Mouse (Mus musculus): ENCODE results near the gene Celsr1. TPM values are rescaled to one million over a fixed set of nuclear protein-coding genes. Genes with fewer than 3 reads are reported as not detected.
A peak's percentile ranks its signal among the peaks of the same experiment; 100 is the strongest.
"Not testable (repeated sequence)": the region's sequence is repeated elsewhere in the genome, so short reads cannot be mapped to it uniquely, and the experiment has no call there.

Gene Celsr1
- polyA plus RNA-seq, 1 experiment from 2014 or later = 1.8 TPM

DNA sequence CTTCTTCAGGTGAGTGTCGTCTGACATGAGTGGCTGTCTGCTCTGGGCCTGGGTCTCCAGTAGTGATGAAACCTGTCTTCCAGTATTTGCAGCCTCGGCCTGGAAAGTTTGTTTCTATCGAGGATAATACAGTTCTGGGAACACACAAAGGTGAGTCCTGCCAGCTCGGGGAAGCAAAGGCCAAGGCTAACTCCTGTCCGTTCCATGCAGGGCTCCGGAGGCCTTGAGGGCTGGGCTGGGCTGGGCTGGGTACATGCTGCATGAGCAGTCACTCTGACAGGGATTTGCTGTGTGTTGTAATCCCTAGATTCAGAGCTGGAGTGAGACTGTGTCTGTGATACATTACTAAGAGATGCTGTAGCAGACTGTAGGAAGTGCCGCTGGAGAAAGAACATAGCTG is 139.7 kb downstream of the Celsr1 start:
- WGBS = 90% methylated on average over 7 of the region's 7 CpGs
- H3K27ac ChIP-seq = peak overlapping the region; percentile 83; the same call in 1 of the 2 replicates

DNA sequence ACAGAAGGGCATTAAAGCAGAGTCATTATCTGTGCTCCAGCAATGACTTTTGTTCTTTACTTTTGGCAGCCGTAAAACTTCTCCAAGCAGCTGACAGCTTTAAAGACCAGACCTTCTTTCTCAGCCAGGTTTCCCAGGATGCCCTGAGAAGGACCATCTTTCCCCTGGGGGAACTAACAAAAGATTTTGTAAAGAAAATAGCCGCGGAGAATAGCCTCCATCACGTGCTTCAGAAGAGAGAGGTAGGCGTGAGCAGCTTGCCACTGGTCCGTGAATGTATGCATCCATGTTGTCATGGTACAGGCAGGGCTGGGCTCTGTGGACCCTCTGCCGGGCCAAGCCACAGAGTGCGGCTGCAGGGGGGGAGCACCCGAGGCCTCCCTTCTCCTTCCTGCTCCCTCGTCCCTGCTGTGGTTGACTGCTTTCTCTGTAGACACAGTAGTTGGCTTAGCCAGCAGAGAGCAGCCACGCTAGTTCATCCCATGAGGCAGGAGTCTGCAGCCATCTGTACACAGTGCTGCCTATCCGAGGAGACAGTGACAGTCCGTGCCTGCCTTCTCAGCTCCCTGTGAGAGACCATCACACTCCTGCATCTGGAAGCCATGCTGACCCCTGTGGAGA is 141.0 kb downstream of the Celsr1 start:
- H3K27me3 ChIP-seq = no peaks in the 10 kb centered on the region
- peaks cover 77% of the 10 kb centered on the region for H3K36me3 ChIP-seq
- H3K27ac ChIP-seq = peak overlapping the region; percentile 83
- no peak overlapping the region for H3K4me3 ChIP-seq
- peaks cover 23% of the 10 kb centered on the region for H3K4me1 ChIP-seq (replicated peaks)
- H3K9me3 ChIP-seq = no peaks in the 10 kb centered on the region
- ATAC-seq (ENCODE audit: low FRiP score) = peak; percentile 88
- H3K4me2 ChIP-seq = 0 out of 2 replicates have a peak overlapping the region, but pooled peaks have one; percentile 2
- 41% methylated on average over 13 of the region's 13 CpGs for WGBS
- peak overlapping the region; percentile 55; the same call in 1 of the 2 replicates for H3K9ac ChIP-seq

More for the DNA sequence above, 139.7 kb downstream of the Celsr1 start:
- Histone ChIP-seq H3K36me3 (peaks cover 80% of the 10 kb centered on the region), H3K4me1 (replicated peaks) (peaks cover 23% of the 10 kb centered on the region), H3K9ac (no peak overlapping the region), H3K9me3 (no peaks in the 10 kb centered on the region), H3K27me3 (no peaks in the 10 kb centered on the region), H3K4me3 (no peak overlapping the region), H3K4me2 (no peak overlapping the region)
- no peak for ATAC-seq (ENCODE audit: low FRiP score)

DNA sequence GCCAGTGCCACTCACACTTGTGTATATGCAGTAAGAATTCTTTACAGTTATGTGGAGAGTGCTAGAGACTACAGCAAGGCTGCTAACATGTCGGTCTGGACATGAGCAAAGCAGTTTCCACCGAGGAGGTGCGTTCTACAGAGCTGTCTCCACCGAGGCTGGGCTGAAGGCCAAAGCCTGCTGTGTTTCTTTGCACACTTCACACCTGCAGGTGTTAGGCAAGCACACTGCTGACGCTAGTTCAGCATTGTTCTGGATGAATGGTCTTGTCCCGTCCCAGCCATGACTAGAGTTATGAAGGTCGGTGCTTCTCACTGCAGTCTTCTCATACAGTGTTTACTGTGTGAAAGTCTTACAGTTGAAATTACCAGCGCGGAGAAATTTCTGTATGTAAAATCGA is 141.6 kb downstream of the Celsr1 start:
- WGBS = 60% methylated on average over 10 of the region's 10 CpGs
- Histone ChIP-seq H3K27me3 (no peaks in the 10 kb centered on the region), H3K36me3 (peaks cover 71% of the 10 kb centered on the region), H3K9me3 (no peaks in the 10 kb centered on the region), H3K27ac (peak overlapping the region; percentile 83), H3K4me1 (replicated peaks) (peaks cover 23% of the 10 kb centered on the region), H3K4me3 (no peak overlapping the region), H3K4me2 (no peak overlapping the region), H3K9ac (no peak overlapping the region)
- ATAC-seq (ENCODE audit: low FRiP score) = no peak

DNA sequence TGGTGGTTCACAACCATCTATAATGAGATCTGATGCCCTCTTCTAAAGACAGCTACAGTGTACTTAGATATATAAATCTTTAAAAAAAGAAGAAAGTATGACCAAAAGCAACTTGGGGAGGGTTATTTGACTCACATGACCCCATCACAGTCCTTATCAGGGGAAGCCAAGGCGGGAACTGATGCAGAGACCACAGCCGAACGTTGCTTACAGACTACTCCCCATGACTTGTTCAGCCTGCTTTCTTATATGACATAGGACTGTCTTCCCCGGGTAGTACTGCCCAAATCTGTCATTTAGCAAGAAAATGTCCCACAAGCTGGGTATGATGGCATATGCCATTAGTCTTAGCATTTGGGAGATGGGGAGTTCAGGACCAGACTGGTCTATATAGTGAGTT is 144.3 kb downstream of the Celsr1 start:
- Histone ChIP-seq H3K9ac (no peak overlapping the region), H3K27me3 (no peaks in the 10 kb centered on the region), H3K4me1 (replicated peaks) (peaks cover 23% of the 10 kb centered on the region), H3K4me3 (no peak overlapping the region), H3K9me3 (no peaks in the 10 kb centered on the region), H3K36me3 (peaks cover 72% of the 10 kb centered on the region), H3K4me2 (no peak overlapping the region), H3K27ac (no peak overlapping the region)
- ATAC-seq (ENCODE audit: low FRiP score) = no peak
- 95% methylated on average over 4 of the region's 4 CpGs for WGBS

DNA sequence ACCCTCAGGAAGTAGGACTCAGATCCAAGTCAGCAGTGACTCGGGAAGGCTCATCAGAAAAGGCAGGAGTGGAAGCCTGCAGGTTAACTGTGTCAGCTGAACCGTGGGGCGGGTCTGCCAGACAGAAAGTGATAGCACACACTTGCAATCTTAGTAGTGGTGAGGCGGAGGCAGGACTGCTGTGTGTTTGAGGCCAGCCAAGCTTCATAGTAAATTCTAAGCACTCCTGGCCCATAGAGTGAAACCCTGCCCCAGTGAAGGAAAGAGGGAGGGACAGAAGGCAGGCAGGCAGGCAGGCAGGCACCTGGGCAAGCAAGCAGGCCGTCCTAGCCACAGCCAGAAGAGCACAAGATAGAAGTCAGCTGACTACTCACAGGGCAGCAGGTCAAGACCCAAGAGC is 148.0 kb downstream of the Celsr1 start:
- H3K4me2 ChIP-seq = no peak overlapping the region
- peaks cover 4% of the 10 kb centered on the region for H3K4me1 ChIP-seq (replicated peaks)
- peaks cover 65% of the 10 kb centered on the region for H3K36me3 ChIP-seq

DNA sequence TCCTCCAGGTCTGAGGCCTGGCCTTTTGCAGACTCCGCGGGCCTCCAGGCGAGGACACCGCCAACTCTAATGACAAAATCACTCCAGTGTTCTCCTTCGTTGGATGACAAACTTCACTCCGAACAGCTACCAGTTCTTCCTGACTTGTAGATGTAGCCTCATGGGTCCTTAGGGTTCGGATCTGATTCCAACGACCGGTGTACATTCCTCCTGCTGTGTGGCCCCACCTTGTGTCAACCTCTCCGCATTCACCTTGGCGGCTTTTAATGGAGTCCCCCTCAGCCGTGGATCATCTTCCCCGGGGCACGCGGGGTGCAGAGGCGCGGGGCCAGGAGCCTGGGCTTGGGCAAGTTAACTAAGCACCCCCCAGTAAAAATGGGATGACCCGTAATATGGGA is 154.1 kb downstream of the Celsr1 start:
- H3K4me1 ChIP-seq (replicated peaks) = peaks cover 26% of the 10 kb centered on the region
- peak overlapping the region; percentile 69 for H3K4me3 ChIP-seq
- peak; percentile 61; the same call in 1 of the 2 replicates for ATAC-seq (ENCODE audit: low FRiP score)
- no peaks in the 10 kb centered on the region for H3K27me3 ChIP-seq
- WGBS = 2% methylated on average over 18 of the region's 18 CpGs
- peaks cover 31% of the 10 kb centered on the region for H3K36me3 ChIP-seq
- no peaks in the 10 kb centered on the region for H3K9me3 ChIP-seq
- peak overlapping the region; percentile 85 for H3K27ac ChIP-seq
- H3K9ac ChIP-seq = peak overlapping the region; percentile 85
- peak overlapping the region; percentile 96 for H3K4me2 ChIP-seq

More for the DNA sequence above, 148.0 kb downstream of the Celsr1 start:
- H3K27ac ChIP-seq = no peak overlapping the region
- ATAC-seq (ENCODE audit: low FRiP score) = no peak
- 89% methylated on average over 5 of the region's 5 CpGs for WGBS
- H3K9me3 ChIP-seq = no peaks in the 10 kb centered on the region
- H3K4me3 ChIP-seq = no peak overlapping the region
- H3K27me3 ChIP-seq = no peaks in the 10 kb centered on the region
- H3K9ac ChIP-seq = no peak overlapping the region

DNA sequence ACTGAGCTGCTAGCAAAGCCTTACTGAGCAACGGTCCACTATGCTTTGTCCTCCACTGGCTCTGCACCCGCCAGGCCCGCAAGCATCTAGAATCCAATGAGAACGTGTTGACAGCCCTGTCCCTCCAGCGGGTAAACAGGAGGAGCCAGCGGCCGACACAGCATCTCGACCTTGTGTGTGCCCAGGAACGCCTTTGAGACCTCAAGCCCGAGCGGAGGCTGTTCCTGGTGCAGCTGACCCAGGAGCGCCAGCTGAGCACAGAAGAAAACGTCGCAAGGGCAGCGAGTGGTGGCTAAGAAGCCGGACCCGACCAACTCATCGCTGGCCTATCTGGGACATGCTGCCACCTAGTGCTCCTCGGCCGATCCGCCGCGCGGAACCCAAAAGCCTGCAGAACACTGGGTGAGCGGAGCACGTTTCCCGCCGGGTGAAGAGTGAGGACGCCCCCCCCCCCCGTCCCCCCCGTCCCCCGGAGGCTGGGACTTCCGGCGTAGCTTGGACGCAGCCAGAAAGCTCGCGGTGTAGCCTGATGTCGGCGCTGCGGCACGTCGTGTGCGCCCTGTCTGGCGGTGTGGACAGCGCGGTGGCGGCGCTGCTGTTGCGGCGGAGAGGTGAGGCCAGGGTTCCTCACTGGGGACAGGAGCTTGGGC is 154.6 kb downstream of the Celsr1 start, which contains the start of gene Trmu:
Trmu (plus strand) TSS at position 465 of the 650 bp plus-strand sequence.
- no peaks in the 10 kb centered on the region for H3K27me3 ChIP-seq
- H3K4me1 ChIP-seq (replicated peaks) = peaks cover 26% of the 10 kb centered on the region
- peak within 1 kb of the TSS; percentile 69 for H3K4me3 ChIP-seq
- no peaks in the 10 kb centered on the region for H3K9me3 ChIP-seq
- WGBS = 1% methylated on average over 49 of the region's 50 CpGs
- peak within 1 kb of the TSS; percentile 96 for H3K4me2 ChIP-seq
- H3K9ac ChIP-seq = peak within 1 kb of the TSS; percentile 85
- peak within 1 kb of the TSS; percentile 93 for H3K27ac ChIP-seq
- peaks cover 28% of the 10 kb centered on the region for H3K36me3 ChIP-seq
- peak; percentile 96 for ATAC-seq (ENCODE audit: low FRiP score)

DNA sequence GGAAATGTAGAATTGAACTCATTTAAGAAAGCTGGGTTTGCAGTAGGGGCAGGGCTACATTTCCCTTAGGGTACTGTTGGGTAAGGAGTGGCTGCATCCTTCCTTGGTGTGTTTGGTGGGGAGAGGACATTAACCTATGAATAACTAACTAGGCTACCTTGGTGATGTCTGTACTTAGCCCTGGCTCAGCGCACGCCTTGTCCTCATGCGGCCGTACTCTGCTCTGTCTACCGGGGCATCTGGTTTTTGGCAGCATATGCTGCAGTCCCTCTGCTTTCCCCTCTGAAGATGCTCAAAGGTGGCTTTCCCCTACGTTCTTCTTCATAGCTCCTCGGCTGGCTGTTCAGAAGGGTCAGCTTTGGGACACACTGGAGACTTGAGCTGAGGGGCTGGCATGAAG is 156.2 kb downstream of the Celsr1 start:
- Histone ChIP-seq H3K9ac (no peak overlapping the region), H3K4me2 (no peak overlapping the region), H3K4me3 (no peak overlapping the region), H3K36me3 (peaks cover 13% of the 10 kb centered on the region), H3K9me3 (no peaks in the 10 kb centered on the region), H3K27ac (no peak overlapping the region), H3K27me3 (no peaks in the 10 kb centered on the region), H3K4me1 (replicated peaks) (peaks cover 26% of the 10 kb centered on the region)
- ATAC-seq (ENCODE audit: low FRiP score) = no peak
- 96% methylated on average over 7 of the region's 7 CpGs for WGBS

DNA sequence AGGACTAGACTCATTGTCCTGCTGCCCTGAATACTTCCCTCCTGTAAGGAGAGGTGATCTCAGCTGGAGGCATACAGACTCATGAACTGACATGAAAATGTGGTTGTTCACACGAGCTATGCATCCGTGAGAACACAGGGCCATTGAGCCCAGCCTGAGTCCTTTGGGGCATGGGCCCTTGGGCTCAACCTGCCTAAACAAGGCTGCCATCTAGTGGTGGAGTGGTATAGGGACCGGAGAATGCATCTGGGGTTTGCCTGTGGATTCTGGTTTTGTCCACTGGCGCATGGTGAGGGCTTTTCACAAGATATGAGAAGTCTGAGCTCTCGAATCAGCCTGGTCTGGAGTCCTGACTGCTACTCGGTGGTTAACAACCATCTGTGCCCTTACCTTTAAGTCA is 165.9 kb downstream of the Celsr1 start:
- 51% methylated on average over 6 of the region's 6 CpGs for WGBS
- Histone ChIP-seq H3K9ac (no peak overlapping the region), H3K9me3 (no peaks in the 10 kb centered on the region), H3K27me3 (no peaks in the 10 kb centered on the region), H3K27ac (no peak overlapping the region), H3K4me2 (no peak overlapping the region), H3K36me3 (peaks cover 37% of the 10 kb centered on the region), H3K4me1 (replicated peaks) (no peaks in the 10 kb centered on the region), H3K4me3 (no peak overlapping the region)
- ATAC-seq (ENCODE audit: low FRiP score) = no peak

DNA sequence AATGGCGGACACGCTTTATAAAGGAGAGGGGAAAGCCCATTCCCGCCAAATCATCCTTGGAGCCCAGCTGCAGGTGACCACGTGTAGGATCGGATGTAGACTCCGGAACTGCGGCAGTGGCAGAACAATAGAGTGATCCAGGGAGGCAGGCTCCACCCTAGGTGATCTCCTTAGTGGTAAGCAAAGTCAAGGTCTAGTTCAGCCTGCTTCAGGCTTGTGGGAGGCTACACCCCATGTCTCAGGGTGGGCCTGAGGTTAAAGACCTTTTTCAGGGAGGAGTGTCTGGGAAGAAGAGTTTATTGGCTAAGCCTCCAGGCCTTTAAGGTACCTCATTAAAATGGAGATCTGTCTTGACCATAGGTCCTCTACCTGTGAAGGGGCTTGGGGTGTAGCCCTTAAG is 167.7 kb downstream of the Celsr1 start:
- WGBS = 93% methylated on average over 7 of the region's 7 CpGs
- not testable (repeated sequence) for H3K4me2 ChIP-seq
- H3K36me3 ChIP-seq = peaks cover 37% of the 10 kb centered on the region

DNA sequence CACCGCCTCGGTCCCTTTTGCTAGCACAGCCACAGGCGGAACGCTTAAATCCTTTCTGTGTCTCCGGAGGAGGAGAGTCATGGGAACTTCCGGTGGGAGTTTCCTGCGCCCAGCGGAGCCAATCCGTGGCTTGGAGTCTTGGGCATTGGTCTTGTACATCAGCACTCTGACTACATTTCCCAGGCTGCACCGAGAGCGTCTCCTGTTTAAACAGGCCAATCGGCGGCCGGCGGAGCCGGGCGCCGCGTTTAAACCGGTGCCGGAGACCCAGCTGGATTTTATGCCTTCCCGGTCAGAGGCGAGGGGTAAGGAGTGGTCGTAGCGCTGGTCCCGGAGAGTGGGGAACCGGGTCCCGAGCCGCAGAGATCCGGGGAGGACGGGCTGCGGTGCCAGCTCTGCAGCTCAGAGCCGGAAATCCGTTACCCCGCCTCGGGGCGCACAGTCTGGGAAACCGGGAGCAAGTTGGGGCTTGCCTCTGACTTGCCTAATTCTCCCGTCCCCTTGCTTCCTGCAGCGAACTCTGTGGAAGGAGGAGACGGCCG is 174.0 kb downstream of the Celsr1 start, which contains the start of gene Gtse1:
Gtse1 (plus strand) TSS at position 256 of the 542 bp plus-strand sequence.
- H3K9ac ChIP-seq = peak within 1 kb of the TSS; percentile 91
- ATAC-seq (ENCODE audit: low FRiP score) = peak; percentile 99
- peak within 1 kb of the TSS; percentile 81 for H3K4me2 ChIP-seq
- WGBS = under 1% methylated on average over 42 of the region's 42 CpGs
- peak within 1 kb of the TSS; percentile 84 for H3K27ac ChIP-seq
- H3K36me3 ChIP-seq = peaks cover 21% of the 10 kb centered on the region
- no peaks in the 10 kb centered on the region for H3K9me3 ChIP-seq
- H3K4me3 ChIP-seq = peak within 1 kb of the TSS; percentile 58
- no peaks in the 10 kb centered on the region for H3K27me3 ChIP-seq
- H3K4me1 ChIP-seq (replicated peaks) = peaks cover 29% of the 10 kb centered on the region

More for the DNA sequence above, 167.7 kb downstream of the Celsr1 start:
- H3K27ac ChIP-seq; H3K4me3 ChIP-seq; H3K9ac ChIP-seq; H3K9me3 ChIP-seq; ATAC-seq (ENCODE audit: low FRiP score); H3K4me1 ChIP-seq (replicated peaks); H3K27me3 ChIP-seq: not testable (repeated sequence)

DNA sequence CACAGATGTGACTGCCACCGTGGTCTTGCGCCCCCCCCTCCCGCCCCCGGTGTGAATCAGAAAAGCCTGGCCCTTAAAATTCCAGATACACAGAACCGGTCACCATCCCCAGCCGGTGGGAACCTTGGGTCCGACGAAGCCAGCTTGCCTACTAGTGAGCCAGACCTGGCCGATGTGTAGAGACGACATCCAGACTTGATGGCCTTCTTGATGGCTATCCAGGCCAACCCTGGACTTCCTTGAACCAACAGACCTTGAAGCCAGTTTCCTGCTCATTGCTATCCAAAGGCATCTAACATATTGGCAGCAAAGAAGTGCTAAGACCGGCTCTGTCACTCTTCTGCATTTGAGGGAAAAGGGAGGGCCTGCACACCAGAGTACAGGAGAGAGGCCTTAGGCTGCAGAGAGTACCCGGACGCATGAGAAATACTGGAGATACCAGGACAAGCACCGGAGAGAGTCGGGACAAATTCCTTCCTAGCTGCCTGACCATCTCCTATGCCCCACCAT is 174.5 kb downstream of the Celsr1 start:
- Histone ChIP-seq H3K27ac (peak overlapping the region; percentile 84), H3K4me2 (peak overlapping the region; percentile 81), H3K4me1 (replicated peaks) (peaks cover 29% of the 10 kb centered on the region), H3K9ac (peak overlapping the region; percentile 91), H3K4me3 (peak overlapping the region; percentile 58), H3K36me3 (peaks cover 20% of the 10 kb centered on the region), H3K9me3 (no peaks in the 10 kb centered on the region), H3K27me3 (no peaks in the 10 kb centered on the region)
- peak; percentile 72 for ATAC-seq (ENCODE audit: low FRiP score)
- 11% methylated on average over 15 of the region's 15 CpGs for WGBS

Measured in hindbrain, embryonic 13.5 days (tissue).